Mouse (Mus musculus) CD4-positive helper T cell, adult 2 months (primary cell): ENCODE measurements around the gene Adgrl2.

Source experiments
- DNase-seq: peaks from one replicate; pipeline ENCODE4 v3.0.0-alpha.2; 2012; ENCODE audit warnings: low read depth, missing footprints, low spot score

The Adgrl2 gene

DNA sequence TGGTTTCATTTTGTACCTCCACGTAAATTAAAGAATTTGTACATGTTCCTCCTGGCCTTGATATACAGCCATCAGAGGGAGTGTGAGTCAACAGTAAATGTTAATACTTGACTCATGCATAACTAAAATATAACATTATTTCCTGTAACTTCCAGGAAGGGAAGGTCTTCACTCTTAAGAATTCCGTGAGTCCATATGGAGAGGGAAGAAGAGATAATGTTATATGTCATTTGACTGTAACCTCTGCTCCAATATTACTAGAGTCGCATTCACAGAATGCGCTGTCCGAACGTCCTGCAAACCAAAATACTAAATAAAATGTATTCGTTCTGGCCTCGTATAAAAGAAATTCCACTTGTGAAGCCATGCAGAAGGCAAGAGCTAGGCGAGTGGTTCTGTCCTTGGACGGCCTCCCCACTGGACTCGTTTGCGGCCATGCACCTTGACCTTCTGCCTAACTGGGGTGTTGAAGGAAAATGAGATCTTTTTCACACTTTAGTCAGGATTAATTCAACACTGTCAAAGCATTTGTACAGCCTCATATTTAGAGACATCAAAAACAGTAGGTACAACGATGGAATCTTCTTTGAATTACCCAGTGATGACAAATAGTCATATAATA is 68.3 kb downstream of the Adgrl2 start:
- DNase-seq = no peak

- DNase-seq = no peak
These were observed 69.5 kb downstream of the Adgrl2 start for GRCm38 (mm10) chr3:148920881-148921280.

- DNase-seq = no peak
These were observed 71.9 kb downstream of the Adgrl2 start for GRCm38 (mm10) chr3:148918425-148918824.

GRCm38 (mm10) chr3:148917837-148918236 is 72.5 kb downstream of the Adgrl2 start:
- no peak for DNase-seq

DNA sequence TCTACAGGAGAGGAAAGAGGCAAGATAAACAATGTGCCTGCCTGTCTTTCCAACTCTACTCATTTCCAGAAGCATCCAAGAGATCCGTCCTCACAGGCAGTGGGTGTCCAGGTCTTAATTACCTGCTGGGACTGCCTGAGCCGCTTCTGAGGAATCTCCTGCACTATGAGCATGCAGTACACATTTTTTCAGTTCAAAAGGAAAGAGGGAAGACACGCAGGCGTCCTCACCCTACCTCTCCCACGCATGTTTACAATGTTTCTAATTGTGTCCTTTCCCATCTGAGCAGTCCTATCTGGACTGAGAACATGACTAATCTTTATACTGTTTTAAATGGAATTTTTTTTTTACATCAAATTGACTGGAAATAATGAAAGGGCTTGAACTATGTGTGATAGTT is 74.1 kb downstream of the Adgrl2 start:
- DNase-seq = no peak

DNA sequence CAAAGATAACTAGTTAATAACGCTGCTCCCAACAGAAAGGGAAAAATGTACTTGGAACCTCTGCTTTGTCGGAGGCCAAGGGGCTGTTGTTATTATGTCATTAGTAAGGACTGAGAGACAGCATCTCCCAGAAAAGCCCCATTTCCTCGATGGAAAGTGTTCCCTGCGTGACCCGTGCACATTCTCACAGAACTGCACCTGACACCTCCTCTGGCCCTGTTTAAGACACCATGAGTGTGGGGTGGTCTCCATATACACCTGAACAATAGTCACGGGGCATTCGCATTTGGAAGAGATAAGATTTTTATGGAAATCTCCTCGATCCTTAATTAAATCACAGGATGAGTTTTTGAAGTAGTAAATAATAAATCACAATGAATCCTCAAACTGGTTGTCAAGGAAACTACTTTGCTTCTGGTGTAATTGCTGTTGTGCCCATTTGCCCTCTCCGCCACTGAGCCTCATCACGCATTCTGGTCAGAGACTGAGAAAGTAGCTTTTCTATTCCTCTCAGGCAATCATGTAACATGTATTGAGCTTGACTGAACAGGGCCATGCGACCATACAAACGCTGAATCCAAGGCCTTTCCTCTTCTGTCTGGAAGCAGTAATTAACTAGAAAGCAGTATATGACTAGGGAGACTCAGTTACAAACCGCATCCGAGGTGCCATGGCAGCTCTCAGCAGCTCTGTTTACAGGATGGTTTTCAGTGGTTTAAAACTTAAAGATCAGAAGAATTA is 77.2 kb downstream of the Adgrl2 start:
- DNase-seq = no peak

GRCm38 (mm10) chr3:148912536-148912935 is 77.8 kb downstream of the Adgrl2 start:
- DNase-seq = no peak

GRCm38 (mm10) chr3:148907873-148908272 is 82.5 kb downstream of the Adgrl2 start:
- DNase-seq = no peak

- DNase-seq = no peak
These were observed 83.2 kb downstream of the Adgrl2 start for GRCm38 (mm10) chr3:148907024-148907778.

DNA sequence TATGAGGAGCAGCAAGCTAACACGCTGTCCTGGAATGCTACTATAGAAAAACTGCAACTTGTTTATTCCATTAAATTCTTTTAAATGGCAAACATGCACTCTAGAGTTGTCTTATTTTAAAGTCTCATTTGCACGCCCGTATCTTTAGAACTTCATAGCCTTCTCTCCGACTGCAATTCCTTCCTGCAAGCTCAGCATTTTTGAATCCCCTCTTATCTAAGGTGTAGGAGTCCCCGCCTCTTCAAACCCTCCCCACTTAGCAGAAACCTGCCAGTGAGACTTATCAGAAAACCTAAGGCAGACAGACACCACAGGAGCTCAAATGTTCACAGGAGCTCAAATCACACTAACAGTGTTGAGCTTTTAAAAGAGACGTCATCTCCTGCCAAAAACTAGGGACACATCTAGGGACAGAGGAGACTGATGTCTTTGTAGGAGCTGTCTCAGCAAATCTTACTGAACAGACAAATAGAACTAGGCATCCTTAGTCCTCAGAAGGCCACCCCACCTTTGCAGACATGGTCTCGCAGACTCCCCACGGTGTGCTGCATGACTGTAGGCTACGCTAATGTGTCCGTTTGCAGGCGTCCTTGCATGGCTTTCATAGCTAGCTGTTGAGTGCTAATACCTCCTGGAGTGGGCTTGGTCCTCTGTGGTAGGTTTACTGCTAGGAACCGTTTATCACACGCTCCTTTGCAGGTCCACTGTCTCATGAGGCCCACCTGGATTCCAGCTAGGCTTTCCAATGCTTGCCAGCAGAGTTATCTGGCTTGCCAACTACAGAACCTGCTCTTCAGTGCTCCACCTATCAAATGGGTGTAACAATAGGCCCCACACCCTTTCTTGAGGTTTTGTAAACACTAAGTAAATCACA is 84.2 kb downstream of the Adgrl2 start:
- no peak for DNase-seq

- DNase-seq = no peak
These were observed 84.9 kb downstream of the Adgrl2 start for GRCm38 (mm10) chr3:148905435-148905834.

DNA sequence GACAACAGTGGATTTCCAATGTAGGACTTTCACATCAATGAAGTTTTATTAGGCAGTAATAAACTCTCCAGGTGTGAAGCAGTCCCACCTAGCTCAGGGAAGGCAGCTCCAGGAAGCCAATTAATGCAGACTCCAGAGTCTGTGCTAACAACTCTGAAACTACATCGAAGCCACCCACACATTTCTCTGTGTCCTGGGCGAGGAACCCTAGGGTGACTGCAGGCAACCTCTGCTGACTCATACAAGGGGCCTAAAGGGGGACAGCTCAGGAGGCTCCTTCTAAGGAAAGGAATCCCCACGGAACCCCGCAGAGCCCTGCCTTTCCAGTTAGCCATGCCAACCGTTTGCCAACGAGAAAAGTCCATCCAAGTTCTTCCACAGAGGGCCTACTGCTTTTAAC is 90.5 kb downstream of the Adgrl2 start:
- DNase-seq = no peak

- no peak for DNase-seq
These were observed 90.9 kb downstream of the Adgrl2 start for GRCm38 (mm10) chr3:148899416-148899815.

DNA sequence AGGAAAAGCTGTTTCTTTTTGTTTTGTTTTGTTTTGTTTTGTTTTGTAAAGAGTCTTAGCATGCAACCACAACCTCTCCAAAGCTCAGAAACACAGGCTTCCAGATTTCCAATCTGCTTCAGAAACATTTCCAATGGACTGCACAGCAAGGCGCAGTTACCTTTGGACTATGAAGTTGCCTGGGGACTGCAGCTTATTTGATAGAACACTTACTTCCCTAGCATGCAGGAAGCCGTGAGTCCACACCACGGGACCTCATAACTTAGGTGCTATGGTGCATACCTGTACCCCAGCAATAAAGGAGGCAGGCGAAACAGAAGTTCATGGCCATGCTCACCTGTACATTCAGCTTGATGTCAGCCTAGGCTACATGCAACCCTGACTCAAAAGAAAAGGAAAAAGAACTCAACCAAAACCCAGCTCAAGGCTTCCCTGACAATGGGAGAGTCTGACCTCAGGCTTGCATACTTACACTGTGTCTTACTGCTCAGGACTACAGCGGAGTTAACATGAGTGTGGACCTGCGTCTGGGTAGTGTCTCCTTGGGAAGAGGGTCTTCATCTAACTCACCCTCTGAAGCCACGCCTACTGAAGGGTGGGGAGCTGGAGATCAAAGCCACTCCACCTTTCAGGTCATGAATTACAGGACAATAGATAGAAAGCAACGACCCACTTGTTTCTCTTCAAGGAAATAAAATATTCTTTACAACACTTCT is 91.7 kb downstream of the Adgrl2 start:
- DNase-seq = no peak

- DNase-seq = no peak
These were observed 94.1 kb downstream of the Adgrl2 start for GRCm38 (mm10) chr3:148896281-148896680.

- no peak for DNase-seq
These were observed 94.8 kb downstream of the Adgrl2 start for GRCm38 (mm10) chr3:148895396-148896109.

DNA sequence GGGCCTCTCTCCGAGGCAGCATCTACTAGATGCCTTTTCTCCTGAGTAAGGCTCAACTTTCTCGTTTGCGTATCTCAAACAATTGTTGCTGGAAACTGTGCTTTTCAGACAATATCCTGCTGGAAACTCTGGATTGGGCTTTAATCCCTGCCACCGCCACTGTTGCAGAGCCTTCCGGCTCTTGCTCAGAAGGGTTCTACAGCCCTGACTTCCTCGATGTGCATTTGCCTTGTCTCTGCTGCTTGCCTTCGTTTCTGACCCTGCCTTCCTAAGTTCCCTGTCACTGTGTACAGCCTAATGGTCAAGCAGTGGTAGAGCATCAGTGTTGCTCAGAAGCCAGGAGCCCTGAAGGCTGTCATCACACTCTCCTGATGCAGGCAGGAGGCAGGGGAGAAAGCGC is 95.5 kb downstream of the Adgrl2 start:
- no peak for DNase-seq

DNA sequence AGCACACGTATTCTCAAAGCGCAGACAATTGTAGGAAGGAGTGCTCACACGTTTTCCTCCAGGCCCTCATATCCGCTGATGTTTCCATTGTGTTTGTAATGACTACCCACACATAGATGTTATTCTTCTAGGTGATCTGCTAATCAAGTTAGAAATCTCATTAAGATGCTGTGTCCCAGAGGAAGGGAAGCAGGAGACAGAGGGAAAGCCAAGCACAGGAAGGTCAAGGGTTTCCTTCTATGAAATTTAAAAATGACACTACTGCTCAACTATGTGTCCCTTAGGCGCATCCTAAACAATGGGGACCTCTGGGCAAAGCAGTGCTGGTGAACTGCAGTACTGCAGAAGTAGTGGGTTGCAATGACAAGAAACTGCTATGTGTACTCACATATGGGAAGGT is 102.5 kb downstream of the Adgrl2 start:
- DNase-seq = no peak

- DNase-seq = no peak
These were observed 103.4 kb downstream of the Adgrl2 start for GRCm38 (mm10) chr3:148886956-148887355.

GRCm38 (mm10) chr3:148885980-148886668 is 104.2 kb downstream of the Adgrl2 start:
- peak; percentile 19 for DNase-seq
